Mouse (Mus musculus) cerebellum, adult 2 months (tissue): ENCODE measurements around the gene Camk2d. TPM values are rescaled to one million over a fixed set of nuclear protein-coding genes. Genes with fewer than 3 reads are reported as not detected.

Experiments used
- DNase-seq, 2 experiments: peaks; one replicate each; pipeline ENCODE4 v3.0.0; 2021
- H3K27ac ChIP-seq: fragments of 200-500 bp; 2 replicates; pipeline ENCODE4 v1.5.1; 2012; ENCODE audit warnings: low read length, control low read depth, inconsistent platforms; ENCODE audit not compliant: insufficient read depth
- H3K27me3 ChIP-seq: fragments of 200-500 bp; 2 replicates; pipeline ENCODE4 v1.6.1; 2012; ENCODE audit warnings: inconsistent platforms, mild to moderate bottlenecking, low read length, moderate library complexity; ENCODE audit not compliant: control insufficient read depth, insufficient read depth
- H3K4me1 ChIP-seq: fragments of 200-500 bp; 2 replicates; pipeline ENCODE4 v1.6.1; 2011; ENCODE audit warnings: low read length; ENCODE audit not compliant: control insufficient read depth, insufficient read depth
- H3K4me3 ChIP-seq: fragments of 200-500 bp; replicated peaks from 2 replicates; pipeline ENCODE3; 2011; ENCODE audit warnings: mild to moderate bottlenecking, low read depth, low read length, control low read depth; ENCODE audit not compliant: insufficient read depth
- CTCF ChIP-seq: fragments of 200-500 bp; IDR thresholded peaks from 2 replicates; pipeline ENCODE4 v1.5.1; 2011; ENCODE audit warnings: low read depth, mild to moderate bottlenecking, control low read depth, low read length, moderate library complexity, borderline replicate concordance; ENCODE audit not compliant: insufficient read depth
- POLR2A ChIP-seq: fragments of 200-500 bp; IDR thresholded peaks from 2 replicates; pipeline ENCODE4 v1.6.1; 2011; ENCODE audit warnings: low read length, control low read depth, borderline replicate concordance; ENCODE audit not compliant: insufficient read depth
- WGBS: fragments of 180-500 bp; shearing (Covaris S2); methylation state at CpG from one replicate; pipeline ENCODE4 v1.1.7; 2018; 5-methylcytosine and 5-hydroxymethylcytosine counted together
- polyA plus RNA-seq: library from polyadenylated mRNA; depleted of rRNA; stranded (reverse); fragments of >200 nt; gene quantifications from 2 replicates; pipeline ENCODE4 v1.2.3, GENCODE M21; 2012

Camk2d gene
- polyA plus RNA-seq, 1 experiment, result 162 TPM

DNA sequence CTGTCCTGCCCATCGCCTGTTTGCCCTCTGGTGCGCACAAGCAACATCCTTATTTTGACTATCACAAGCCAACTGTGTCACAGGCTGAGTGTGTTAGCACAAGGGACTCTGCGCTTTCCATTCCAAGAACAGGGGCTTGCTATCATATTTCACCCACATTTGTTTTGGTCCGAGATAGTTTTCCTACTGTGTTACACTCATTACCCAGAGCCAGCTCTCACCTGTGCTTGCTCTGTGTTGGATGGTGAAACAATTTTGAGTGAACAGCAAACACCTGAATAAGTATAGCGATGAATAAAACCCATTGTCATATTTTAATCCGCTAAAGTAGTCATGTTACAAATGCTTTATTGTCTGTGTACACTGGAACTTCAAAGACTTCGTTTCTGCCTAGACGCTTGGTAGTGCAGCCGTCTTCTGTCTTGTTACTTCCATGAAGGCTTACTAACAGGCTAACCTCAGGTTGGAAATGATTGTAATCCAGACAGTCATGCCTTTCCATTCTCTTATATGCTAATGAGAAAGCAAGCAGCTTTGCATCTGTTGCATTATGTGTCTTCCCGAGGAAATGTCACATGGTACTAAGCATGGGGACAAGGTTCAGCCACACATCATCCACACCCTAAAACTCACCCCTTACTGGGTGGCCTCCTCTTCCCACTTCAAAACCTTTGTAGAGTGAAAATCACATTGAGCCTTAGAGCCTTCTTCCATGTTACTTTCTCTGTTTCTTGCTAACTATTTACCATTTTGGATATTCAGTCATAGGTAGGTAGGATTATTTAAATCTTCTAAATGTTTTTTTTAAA is 44.5 kb downstream of the Camk2d start:
- WGBS, result 77% methylated on average over 10 of the region's 10 CpGs

GRCm38 (mm10) chr3:126641451-126641850 is 45.3 kb downstream of the Camk2d start:
- no peak for DNase-seq
- Histone ChIP-seq H3K27ac (no peak overlapping the region), H3K4me1 (peaks cover 11% of the 10 kb centered on the region; the same call in 1 of the 2 replicates), H3K27me3 (no peaks in the 10 kb centered on the region), H3K4me3 (no peak overlapping the region)
- 85% methylated on average over 4 of the region's 4 CpGs for WGBS
- TF ChIP-seq CTCF, result no peak
- TF ChIP-seq POLR2A, result no peak

More for the DNA sequence above, 44.5 kb downstream of the Camk2d start:
- DNase-seq, result no peak
- Histone ChIP-seq H3K4me1 (peaks cover 11% of the 10 kb centered on the region; the same call in 1 of the 2 replicates), H3K27me3 (no peaks in the 10 kb centered on the region), H3K4me3 (no peak overlapping the region), H3K27ac (no peak overlapping the region)
- TF ChIP-seq POLR2A (no peak), CTCF (no peak)

GRCm38 (mm10) chr3:126643071-126644010 is 47.2 kb downstream of the Camk2d start:
- Histone ChIP-seq H3K27ac (peak overlapping the region; percentile 47; the same call in 1 of the 2 replicates), H3K27me3 (no peaks in the 10 kb centered on the region), H3K4me1 (peaks cover 11% of the 10 kb centered on the region; the same call in 1 of the 2 replicates), H3K4me3 (no peak overlapping the region)
- DNase-seq, result peak; percentile 52 to 66
- 32% methylated on average over 10 of the region's 10 CpGs for WGBS
- TF ChIP-seq POLR2A (no peak), CTCF (no peak)

DNA sequence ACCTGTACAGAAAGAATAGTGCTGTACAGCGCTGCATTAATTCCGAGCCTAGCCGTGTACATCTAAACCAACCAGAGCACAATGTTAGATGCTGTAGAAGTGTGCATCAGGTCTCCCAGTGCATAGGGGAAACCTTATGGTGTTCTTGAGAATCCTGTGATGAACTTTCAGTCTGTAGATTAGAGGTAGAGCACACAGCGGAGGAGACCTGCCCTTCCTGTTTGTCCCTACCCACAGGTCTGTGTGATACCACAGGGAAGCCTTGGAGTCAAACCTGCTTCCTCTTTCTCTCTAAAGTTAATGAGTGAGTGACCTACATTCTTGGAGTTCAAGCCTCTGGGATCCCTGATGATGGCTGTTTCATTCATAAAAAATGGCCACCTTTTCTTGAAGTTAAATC is 54.2 kb downstream of the Camk2d start:
- TF ChIP-seq POLR2A (no peak), CTCF (no peak)
- peaks cover 15% of the 10 kb centered on the region for H3K4me1 ChIP-seq
- no peaks in the 10 kb centered on the region for H3K27me3 ChIP-seq
- DNase-seq, result no peak
- no peak overlapping the region for H3K4me3 ChIP-seq
- no peak overlapping the region for H3K27ac ChIP-seq
- 94% methylated on average over 4 of the region's 4 CpGs for WGBS

DNA sequence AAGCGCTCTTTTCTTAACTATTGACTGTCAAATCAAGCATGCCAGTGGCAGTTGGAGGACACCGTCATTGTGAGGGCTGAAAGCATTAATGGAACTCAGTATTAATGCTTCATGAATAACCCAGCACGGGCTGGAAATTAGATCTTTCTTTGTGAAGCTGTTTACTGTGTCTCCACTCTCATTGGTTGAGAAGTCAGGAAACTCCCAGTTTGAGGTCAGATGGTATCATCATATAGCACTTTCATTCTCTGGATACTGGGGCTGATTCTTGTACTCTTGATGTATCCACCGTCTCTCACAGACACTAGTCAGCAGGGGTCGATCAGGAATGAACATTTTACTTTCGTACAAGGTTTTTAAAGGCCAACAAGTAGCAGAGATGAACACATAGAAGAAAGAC is 54.6 kb downstream of the Camk2d start:
- 76% methylated on average over 6 of the region's 6 CpGs for WGBS
- Histone ChIP-seq H3K27me3 (no peaks in the 10 kb centered on the region), H3K4me1 (peaks cover 13% of the 10 kb centered on the region), H3K27ac (no peak overlapping the region), H3K4me3 (no peak overlapping the region)
- TF ChIP-seq CTCF (no peak), POLR2A (no peak)
- no peak for DNase-seq

DNA sequence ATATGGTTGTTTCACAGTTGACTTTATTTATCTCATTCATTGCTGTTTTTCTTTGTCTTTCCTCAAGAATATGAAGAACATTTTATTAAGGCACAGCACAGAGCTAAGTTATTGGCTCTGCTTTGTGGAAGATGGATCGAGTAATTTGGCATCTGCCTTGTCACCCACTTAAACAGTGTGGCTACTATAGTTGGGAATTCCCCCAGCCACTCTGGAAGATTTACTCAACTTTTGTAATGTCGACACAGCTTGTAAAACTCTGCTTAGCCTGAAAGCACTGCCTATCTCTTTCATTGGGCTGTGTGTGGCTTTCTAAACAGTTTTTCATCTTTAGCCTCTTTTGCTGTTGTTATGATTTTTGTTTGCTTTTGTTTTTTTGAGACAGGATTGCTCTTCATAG is 56.3 kb downstream of the Camk2d start:
- no peak overlapping the region for H3K27ac ChIP-seq
- DNase-seq, result no peak
- H3K4me3 ChIP-seq, result no peak overlapping the region
- 68% methylated on average over 2 of the region's 2 CpGs for WGBS
- peaks cover 13% of the 10 kb centered on the region for H3K4me1 ChIP-seq
- no peaks in the 10 kb centered on the region for H3K27me3 ChIP-seq
- TF ChIP-seq CTCF (no peak), POLR2A (no peak)

GRCm38 (mm10) chr3:126653118-126653517 is 57.0 kb downstream of the Camk2d start:
- H3K4me1 ChIP-seq, result peaks cover 13% of the 10 kb centered on the region
- no peak overlapping the region for H3K27ac ChIP-seq
- TF ChIP-seq POLR2A, result no peak
- no peak for TF ChIP-seq CTCF
- no peak for DNase-seq
- H3K4me3 ChIP-seq, result no peak overlapping the region
- H3K27me3 ChIP-seq, result no peaks in the 10 kb centered on the region
- 80% methylated on average over 1 of the region's 1 CpGs for WGBS
